Mouse (Mus musculus) stomach, embryonic 16.5 days (tissue): ENCODE measurements around the gene Flt3. TPM values are rescaled to one million over a fixed set of nuclear protein-coding genes. Genes with fewer than 3 reads are reported as not detected.

Source experiments
- ATAC-seq: fragments of 200-750 bp; cut with Nextera tagmentation; 2 replicates; pipeline ENCODE4 v1.8.0; 2017; ENCODE audit warnings: moderate number of reproducible peaks, moderate TSS enrichment; ENCODE audit not compliant: insufficient read depth, low FRiP score
- H3K27ac ChIP-seq: fragments of 300-500 bp; sonication (generic); 2 replicates; pipeline ENCODE4 v1.5.1; 2014; ENCODE audit warnings: low read length
- H3K27me3 ChIP-seq: fragments of 300-500 bp; sonication (generic); 2 replicates; pipeline ENCODE4 v1.6.1; 2014; ENCODE audit warnings: low read length, control low read depth, mixed read lengths; ENCODE audit not compliant: control insufficient read depth, insufficient read depth
- H3K36me3 ChIP-seq: fragments of 300-500 bp; sonication (generic); 2 replicates; pipeline ENCODE4 v1.6.1; 2014; ENCODE audit warnings: low read length; ENCODE audit not compliant: control insufficient read depth, insufficient read depth
- H3K4me1 ChIP-seq: fragments of 300-500 bp; sonication (generic); 2 replicates; pipeline ENCODE4 v1.6.1; 2014; ENCODE audit warnings: low read length, control low read depth, mixed read lengths; ENCODE audit not compliant: control insufficient read depth, insufficient read depth
- H3K4me2 ChIP-seq: fragments of 300-500 bp; sonication (generic); 2 replicates; pipeline ENCODE4 v1.6.1; 2014; ENCODE audit warnings: low read depth, low read length, mixed read lengths
- H3K4me3 ChIP-seq: fragments of 300-500 bp; sonication (generic); replicated peaks from 2 replicates; pipeline ENCODE4 v1.5.1; 2014; ENCODE audit warnings: mild to moderate bottlenecking, low read length
- H3K9ac ChIP-seq: fragments of 300-500 bp; sonication (generic); 2 replicates; pipeline ENCODE4 v1.6.1; 2014; ENCODE audit warnings: low read length
- H3K9me3 ChIP-seq: fragments of 300-500 bp; sonication (generic); replicated peaks from 2 replicates; pipeline ENCODE4 v1.6.1; 2016; ENCODE audit warnings: low read length, control low read depth; ENCODE audit not compliant: control insufficient read depth
- WGBS: fragments of 180-500 bp; shearing (Covaris S2); extraction: QIAGEN DNeasy Blood & Tissue Kit; methylation state at CpG from one replicate; pipeline ENCODE4 v1.1.7; 2014; 5-methylcytosine and 5-hydroxymethylcytosine counted together
- polyA plus RNA-seq: library from polyadenylated mRNA; unstranded; fragments of >200 nt; fragmentation: Nextera tagmentation; extraction: Ambion mirVana; gene quantifications from 2 replicates; pipeline ENCODE4 v1.2.1, GENCODE M21; 2015

The Flt3 gene
- polyA plus RNA-seq, 1 experiment from 2014 or later = 0.59 TPM

GRCm38 (mm10) chr5:147423612-147424011 lies 23.3 kb upstream of the Flt3 start:
- no peak for ATAC-seq
- H3K36me3 ChIP-seq = no peaks in the 10 kb centered on the region
- H3K4me1 ChIP-seq = no peaks in the 10 kb centered on the region
- no peak overlapping the region for H3K4me2 ChIP-seq
- no peak overlapping the region for H3K9ac ChIP-seq
- H3K9me3 ChIP-seq = no peaks in the 10 kb centered on the region
- 32% methylated on average over 6 of the region's 6 CpGs for WGBS
- H3K4me3 ChIP-seq = no peak overlapping the region
- no peaks in the 10 kb centered on the region for H3K27me3 ChIP-seq
- H3K27ac ChIP-seq = no peak overlapping the region

GRCm38 (mm10) chr5:147418394-147419121 lies 18.3 kb upstream of the Flt3 start:
- Histone ChIP-seq H3K9ac (no peak overlapping the region), H3K27me3 (no peaks in the 10 kb centered on the region), H3K36me3 (no peaks in the 10 kb centered on the region), H3K4me2 (no peak overlapping the region), H3K4me1 (no peaks in the 10 kb centered on the region), H3K9me3 (no peaks in the 10 kb centered on the region), H3K4me3 (no peak overlapping the region), H3K27ac (no peak overlapping the region)
- ATAC-seq = no peak
- WGBS = 36% methylated on average over 10 of the region's 10 CpGs

GRCm38 (mm10) chr5:147417986-147418385 lies 17.7 kb upstream of the Flt3 start:
- Histone ChIP-seq H3K9me3 (no peaks in the 10 kb centered on the region), H3K36me3 (no peaks in the 10 kb centered on the region)

DNA sequence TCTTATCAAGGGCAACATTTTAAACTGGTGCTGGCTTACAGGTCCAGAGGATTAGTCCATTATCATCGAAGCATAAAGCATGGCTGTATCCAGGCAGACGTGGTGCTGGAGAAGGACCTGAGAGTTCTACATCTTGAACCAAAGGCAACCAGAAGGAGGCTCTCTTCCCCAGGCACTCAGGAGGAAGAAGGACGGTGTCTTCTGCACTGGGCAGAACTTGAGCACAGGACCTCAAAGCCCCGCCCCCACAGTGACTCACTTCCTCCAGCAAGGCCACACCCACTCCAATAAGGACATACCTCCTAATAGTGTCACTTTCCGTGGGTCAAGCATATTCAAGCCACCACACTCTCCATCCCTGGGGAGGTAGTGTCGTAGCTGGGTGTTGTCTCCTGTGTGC lies 10.3 kb upstream of the Flt3 start:
- H3K9ac ChIP-seq = no peak overlapping the region
- 80% methylated on average over 6 of the region's 6 CpGs for WGBS
- H3K27me3 ChIP-seq = no peaks in the 10 kb centered on the region
- H3K4me1 ChIP-seq = no peaks in the 10 kb centered on the region
- no peak overlapping the region for H3K4me3 ChIP-seq
- no peak overlapping the region for H3K4me2 ChIP-seq
- no peak for ATAC-seq
- H3K27ac ChIP-seq = no peak overlapping the region
- no peaks in the 10 kb centered on the region for H3K9me3 ChIP-seq
- no peaks in the 10 kb centered on the region for H3K36me3 ChIP-seq

More at GRCm38 (mm10) chr5:147417986-147418385, 17.7 kb upstream of the Flt3 start:
- Histone ChIP-seq H3K4me1 (no peaks in the 10 kb centered on the region), H3K4me3 (no peak overlapping the region), H3K27me3 (no peaks in the 10 kb centered on the region), H3K4me2 (no peak overlapping the region), H3K9ac (no peak overlapping the region), H3K27ac (no peak overlapping the region)
- WGBS = 78% methylated on average over 1 of the region's 1 CpGs
- no peak for ATAC-seq

- Histone ChIP-seq H3K4me3 (peak overlapping the region; percentile 23), H3K9ac (no peak overlapping the region), H3K4me2 (peak overlapping the region; percentile 34; the same call in 1 of the 2 replicates), H3K4me1 (no peaks in the 10 kb centered on the region), H3K36me3 (no peaks in the 10 kb centered on the region), H3K27me3 (no peaks in the 10 kb centered on the region), H3K27ac (no peak overlapping the region), H3K9me3 (no peaks in the 10 kb centered on the region)
- no peak for ATAC-seq
- WGBS = 52% methylated on average over 29 of the region's 29 CpGs
Measured at GRCm38 (mm10) chr5:147408731-147409130, 8.4 kb upstream of the Flt3 start.

GRCm38 (mm10) chr5:147406135-147406534 lies 5.8 kb upstream of the Flt3 start:
- 72% methylated on average over 5 of the region's 5 CpGs for WGBS
- Histone ChIP-seq H3K9ac (no peak overlapping the region), H3K9me3 (no peaks in the 10 kb centered on the region), H3K4me3 (no peak overlapping the region), H3K4me1 (no peaks in the 10 kb centered on the region), H3K27me3 (peaks cover 12% of the 10 kb centered on the region), H3K27ac (no peak overlapping the region), H3K36me3 (no peaks in the 10 kb centered on the region), H3K4me2 (no peak overlapping the region)
- ATAC-seq = no peak

GRCm38 (mm10) chr5:147402505-147402904 lies 2.2 kb upstream of the Flt3 start:
- Histone ChIP-seq H3K27me3 (peaks cover 45% of the 10 kb centered on the region), H3K4me3 (no peak overlapping the region), H3K4me1 (no peaks in the 10 kb centered on the region), H3K36me3 (no peaks in the 10 kb centered on the region), H3K9ac (no peak overlapping the region), H3K4me2 (no peak overlapping the region), H3K27ac (no peak overlapping the region), H3K9me3 (no peaks in the 10 kb centered on the region)
- no peak for ATAC-seq
- WGBS = 16% methylated on average over 5 of the region's 5 CpGs

- peaks cover 45% of the 10 kb centered on the region for H3K27me3 ChIP-seq
- no peak for ATAC-seq
- H3K4me1 ChIP-seq = no peaks in the 10 kb centered on the region
- H3K36me3 ChIP-seq = no peaks in the 10 kb centered on the region
- no peak overlapping the region for H3K4me2 ChIP-seq
- no peak overlapping the region for H3K9ac ChIP-seq
- H3K4me3 ChIP-seq = no peak overlapping the region
- H3K27ac ChIP-seq = no peak overlapping the region
- H3K9me3 ChIP-seq = no peaks in the 10 kb centered on the region
- 24% methylated on average over 11 of the region's 11 CpGs for WGBS
Measured at GRCm38 (mm10) chr5:147401024-147401423, 735 bp upstream of the Flt3 start.

DNA sequence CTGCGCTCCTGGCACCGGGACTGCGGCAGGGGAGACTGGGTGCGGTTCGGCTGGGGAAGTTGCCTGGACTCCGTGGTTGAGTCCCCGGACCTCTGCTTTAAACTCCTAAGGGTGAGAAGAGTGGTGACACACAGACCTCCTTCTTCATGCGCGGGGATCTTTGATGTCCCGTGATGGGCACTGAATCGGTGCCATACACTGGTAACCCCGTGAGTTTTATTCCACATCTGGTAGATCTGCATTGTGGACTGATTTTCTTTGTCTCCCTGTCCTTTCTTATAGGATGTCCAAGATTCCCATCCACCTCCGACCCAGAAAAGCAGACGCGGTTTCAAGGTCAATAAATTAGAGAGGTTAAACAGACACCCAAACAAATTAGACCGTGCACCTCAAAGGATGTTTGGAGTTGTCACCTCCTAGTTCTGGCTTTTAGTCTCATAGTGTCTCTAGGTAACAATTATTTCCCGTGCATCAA lies 253 bp upstream of the Flt3 start:
- no peaks in the 10 kb centered on the region for H3K9me3 ChIP-seq
- H3K27me3 ChIP-seq = peaks cover 45% of the 10 kb centered on the region
- H3K4me1 ChIP-seq = no peaks in the 10 kb centered on the region
- WGBS = 2% methylated on average over 17 of the region's 17 CpGs
- no peaks in the 10 kb centered on the region for H3K36me3 ChIP-seq
- H3K9ac ChIP-seq = no peak overlapping the region
- no peak overlapping the region for H3K27ac ChIP-seq
- H3K4me2 ChIP-seq = peak overlapping the region; percentile 53
- H3K4me3 ChIP-seq = peak overlapping the region; percentile 39
- no peak for ATAC-seq
